Mouse (Mus musculus) CH12.LX (cell line): ENCODE measurements around the gene Gcm1. TPM values are rescaled to one million over a fixed set of nuclear protein-coding genes. Genes with fewer than 3 reads are reported as not detected.
A peak's percentile ranks its signal among the peaks of the same experiment; 100 is the strongest.

ENCODE experiments used
- DNase-seq: peaks from one replicate; pipeline ENCODE4 v3.0.0-alpha.2; 2013; ENCODE audit errors: extremely low read depth
- H3K27ac ChIP-seq: 2 replicates; pipeline ENCODE4 v1.5.1; 2012; ENCODE audit warnings: low read depth, mild to moderate bottlenecking, control low read depth, moderate library complexity; ENCODE audit not compliant: insufficient read depth
- H3K27me3 ChIP-seq: replicated peaks from 2 replicates; pipeline ENCODE3; 2012; ENCODE audit warnings: inconsistent platforms
- H3K36me3 ChIP-seq, 2 experiments: replicated peaks in 1 of 2; 2 replicates each; pipeline versions ENCODE3 to v1.6.1; 2012; ENCODE audit warnings: inconsistent platforms in 1 of 2, low read length in 1 of 2, mild to moderate bottlenecking in 1 of 2, mixed read lengths in 1 of 2, moderate library complexity in 1 of 2; ENCODE audit not compliant: control insufficient read depth in 1 of 2, insufficient read depth in 1 of 2
- H3K4me1 ChIP-seq, 2 experiments: 2 replicates each; pipeline ENCODE4 v1.6.1; 2012; ENCODE audit warnings: inconsistent platforms in 1 of 2, moderate library complexity in 1 of 2; ENCODE audit not compliant: insufficient read depth in 2 of 2, control insufficient read depth in 1 of 2
- H3K4me2 ChIP-seq: 2 replicates; pipeline ENCODE4 v1.6.1; 2012; ENCODE audit warnings: low read depth, mild to moderate bottlenecking, control low read depth; ENCODE audit not compliant: poor library complexity, insufficient read depth, severe bottlenecking
- H3K4me3 ChIP-seq, 3 experiments: fragments of 150-350 bp in 1 of 3; sonication (generic) in 1 of 3; replicated peaks in 1 of 3; 2 replicates each; pipeline versions ENCODE3 to v1.5.1; 2011 to 2012; ENCODE audit warnings: low read depth in 2 of 3, low read length in 2 of 3, mild to moderate bottlenecking in 2 of 3, moderate library complexity in 2 of 3, control low read depth in 1 of 3, improper control_type of control experiment in 1 of 3, inconsistent platforms in 1 of 3, mixed read lengths in 1 of 3; ENCODE audit not compliant: poor library complexity in 1 of 3
- H3K79me2 ChIP-seq: replicated peaks from 2 replicates; pipeline ENCODE4 v1.6.1; 2012; ENCODE audit warnings: mild to moderate bottlenecking, moderate library complexity; ENCODE audit not compliant: control insufficient read depth, poor library complexity, insufficient read depth, severe bottlenecking; ENCODE audit errors: extremely low read depth
- H3K9ac ChIP-seq: 2 replicates; pipeline ENCODE4 v1.6.1; 2012; ENCODE audit warnings: low read depth, mild to moderate bottlenecking, control low read depth, moderate library complexity; ENCODE audit not compliant: insufficient read depth
- H3K9me3 ChIP-seq: replicated peaks from 2 replicates; pipeline ENCODE3; 2012; ENCODE audit warnings: low read length, inconsistent platforms, mixed read lengths
- BHLHE40 ChIP-seq: IDR thresholded peaks from 2 replicates; pipeline ENCODE4 v1.6.1; 2011; ENCODE audit warnings: mild to moderate bottlenecking, low read depth, low read length, improper control_type of control experiment
- CHD2 ChIP-seq: IDR thresholded peaks from 2 replicates; pipeline ENCODE4 v1.6.1; 2011; ENCODE audit warnings: low read length, improper control_type of control experiment
- E2F4 ChIP-seq: IDR thresholded peaks from 2 replicates; pipeline ENCODE4 v1.6.1; 2011; ENCODE audit warnings: low read depth, low read length, improper control_type of control experiment; ENCODE audit not compliant: insufficient replicate concordance
- EP300 ChIP-seq: IDR thresholded peaks from 2 replicates; pipeline ENCODE4 v1.6.1; 2011; ENCODE audit warnings: low read length, improper control_type of control experiment
- ETS1 ChIP-seq: conservative IDR thresholded peaks from 2 replicates; pipeline ENCODE4 v1.6.1; 2012; ENCODE audit warnings: low read depth, mild to moderate bottlenecking, inconsistent platforms, low read length, improper control_type of control experiment, moderate library complexity
- GABPA ChIP-seq: IDR thresholded peaks from 2 replicates; pipeline ENCODE4 v1.6.1; 2012; ENCODE audit warnings: low read depth, low read length, improper control_type of control experiment, inconsistent platforms; ENCODE audit not compliant: insufficient replicate concordance
- IRF4 ChIP-seq: IDR thresholded peaks from 2 replicates; pipeline ENCODE4 v1.6.1; 2014; ENCODE audit warnings: low read depth, mild to moderate bottlenecking, inconsistent platforms, low read length, improper control_type of control experiment
- JUN ChIP-seq: IDR thresholded peaks from 2 replicates; pipeline ENCODE4 v1.6.1; 2011; ENCODE audit warnings: low read depth, mild to moderate bottlenecking, low read length, improper control_type of control experiment, moderate library complexity; ENCODE audit not compliant: insufficient read depth
- MAZ ChIP-seq: IDR thresholded peaks from 2 replicates; pipeline ENCODE4 v1.6.1; 2012; ENCODE audit warnings: low read depth, mild to moderate bottlenecking, inconsistent platforms, low read length, improper control_type of control experiment, moderate library complexity
- MEF2A ChIP-seq: IDR thresholded peaks from 2 replicates; pipeline ENCODE4 v1.6.1; 2014; ENCODE audit warnings: low read depth, mild to moderate bottlenecking, inconsistent platforms, low read length, improper control_type of control experiment, borderline replicate concordance
- MYC ChIP-seq: IDR thresholded peaks from 2 replicates; pipeline ENCODE4 v1.6.1; 2011; ENCODE audit warnings: low read depth, mild to moderate bottlenecking, improper control_type of control experiment, low read length
- NELFE ChIP-seq: IDR thresholded peaks from 2 replicates; pipeline ENCODE4 v1.6.1; 2011; ENCODE audit warnings: low read depth, low read length, improper control_type of control experiment
- PAX5 ChIP-seq: IDR thresholded peaks from 2 replicates; pipeline ENCODE4 v1.6.1; 2012; ENCODE audit warnings: low read length, inconsistent platforms, mixed read lengths
- POLR2A ChIP-seq: IDR thresholded peaks from 2 replicates; pipeline ENCODE4 v1.6.1; 2011; ENCODE audit warnings: low read depth, mild to moderate bottlenecking, improper control_type of control experiment, low read length
- POLR2AphosphoS2 ChIP-seq: IDR thresholded peaks from 2 replicates; pipeline ENCODE4 v1.6.1; 2011; ENCODE audit warnings: low read depth, low read length, improper control_type of control experiment
- RCOR1 ChIP-seq: conservative IDR thresholded peaks from 2 replicates; pipeline ENCODE4 v1.6.1; 2012; ENCODE audit warnings: low read depth, mild to moderate bottlenecking, inconsistent platforms, low read length, improper control_type of control experiment
- USF1 ChIP-seq: IDR thresholded peaks from 2 replicates; pipeline ENCODE4 v1.6.1; 2014; ENCODE audit warnings: low read depth, mild to moderate bottlenecking, inconsistent platforms, low read length, improper control_type of control experiment
- USF2 ChIP-seq: conservative IDR thresholded peaks from 2 replicates; pipeline ENCODE4 v1.6.1; 2011; ENCODE audit warnings: low read depth, low read length, improper control_type of control experiment
- ZMIZ1 ChIP-seq: IDR thresholded peaks from 2 replicates; pipeline ENCODE4 v1.6.1; 2012; ENCODE audit warnings: low read depth, mild to moderate bottlenecking, inconsistent platforms, low read length, improper control_type of control experiment
- dilution Hi-C: fragments of 300-500 bp; cut with MboI; formaldehyde crosslinking; loops from 2 replicates; pipeline ENCODE4 v1.14.3; 2020; ENCODE audit warnings: low sequenced_read_pairs; ENCODE audit not compliant: extremely low pct_unique_long_range_greater_than_20kb, extremely low pct_ligation_motif_present
- in situ Hi-C: fragments of 300-500 bp; cut with MboI; formaldehyde crosslinking; loops from 3 replicates; pipeline ENCODE4 v1.14.3; 2019; ENCODE audit warnings: low sequenced_read_pairs, low pct_ligation_motif_present, low pct_unique_long_range_greater_than_20kb, mixed read lengths
- polyA plus RNA-seq: library from polyadenylated mRNA; unstranded; fragments of >175 nt; gene quantifications from 2 replicates; pipeline ENCODE4 v1.2.1, GENCODE M21; 2012; ENCODE audit warnings: low read depth; ENCODE audit not compliant: insufficient read length
- total RNA-seq, 2 experiments: library from RNA; depleted of rRNA; stranded (reverse); fragments of 300-350 nt in 1 of 2; fragments of >200 nt in 1 of 2; gene quantifications; 2 replicates each; pipeline ENCODE4 v1.2.3; 2012 to 2014

The Gcm1 gene
- total and polyA plus RNA-seq, 3 experiments: not detected

- no peak overlapping the region for H3K4me2 ChIP-seq
- in situ Hi-C loops: no loop called here
- dilution Hi-C loops: no loop called here
- H3K4me3 ChIP-seq: no peak overlapping the region
- H3K79me2 ChIP-seq: no peaks in the 10 kb centered on the region
- H3K27me3 ChIP-seq: no peaks in the 10 kb centered on the region
- TF ChIP-seq BHLHE40: peak; percentile 56
- no peak for TF ChIP-seq USF1
- TF ChIP-seq MAZ: 0 out of 2 replicates have a peak, but pooled peaks have one; percentile 52
- no peak for TF ChIP-seq CHD2
- TF ChIP-seq, all 38 proteins: peak for 2
- H3K9me3 ChIP-seq: no peaks in the 10 kb centered on the region
- H3K27ac ChIP-seq: peak overlapping the region; percentile 5; the same call in 1 of the 2 replicates
- no peaks in the 10 kb centered on the region for H3K36me3 ChIP-seq
- H3K4me1 ChIP-seq: peaks cover 4 to 24% of the 10 kb centered on the region in 2 experiments
- no peak overlapping the region for H3K9ac ChIP-seq
- peak; percentile 70 for DNase-seq
Measured at GRCm38 (mm10) chr9:78054298-78054697, 2.6 kb downstream of the Gcm1 start.

GRCm38 (mm10) chr9:78059525-78060120 lies 7.9 kb downstream of the Gcm1 start:
- TF ChIP-seq RCOR1 (no peak), PAX5 (no peak), JUN (no peak)
- in situ Hi-C loops (no loop called here), dilution Hi-C loops (no loop called here)
- Histone ChIP-seq H3K4me1 (peaks cover 2 to 4% of the 10 kb centered on the region in 2 experiments), H3K27ac (no peak overlapping the region), H3K36me3 (no peaks in the 10 kb centered on the region), H3K79me2 (no peaks in the 10 kb centered on the region), H3K9me3 (no peaks in the 10 kb centered on the region), H3K4me2 (no peak overlapping the region), H3K27me3 (no peaks in the 10 kb centered on the region), H3K4me3 (no peak overlapping the region), H3K9ac (no peak overlapping the region)
- no peak for DNase-seq

GRCm38 (mm10) chr9:78062392-78062791 lies 10.7 kb downstream of the Gcm1 start:
- in situ Hi-C loops (no loop called here), dilution Hi-C loops (no loop called here)
- no peak for DNase-seq
- Histone ChIP-seq H3K27ac (no peak overlapping the region), H3K4me3 (no peak overlapping the region), H3K4me2 (no peak overlapping the region), H3K4me1 (no peaks in the 10 kb centered on the region; a peak in 1 of 4 replicates), H3K9ac (no peak overlapping the region), H3K36me3 (no peaks in the 10 kb centered on the region), H3K79me2 (no peaks in the 10 kb centered on the region), H3K27me3 (no peaks in the 10 kb centered on the region), H3K9me3 (no peaks in the 10 kb centered on the region)
- no peak for TF ChIP-seq MYC
- no peak for TF ChIP-seq USF1
- TF ChIP-seq E2F4: no peak
- no peak for TF ChIP-seq ETS1
- TF ChIP-seq POLR2A: no peak
- no peak for TF ChIP-seq CHD2
- TF ChIP-seq NELFE: no peak
- no peak for TF ChIP-seq GABPA
- TF ChIP-seq IRF4: no peak
- TF ChIP-seq POLR2AphosphoS2: no peak
- no peak for TF ChIP-seq USF2
- no peak for TF ChIP-seq ZMIZ1
- TF ChIP-seq MEF2A: no peak
- no peak for TF ChIP-seq EP300
